Mouse (Mus musculus) C2C12 (cell line): Measurements from ENCODE around the gene Ifitm7.

Experiments used
- CTCF ChIP-seq: IDR thresholded peaks from one replicate; pipeline ENCODE4 v1.5.1; 2011; ENCODE audit not compliant: control insufficient read depth, insufficient read depth, insufficient read length
- FOSL1 ChIP-seq: IDR thresholded peaks from one replicate; pipeline ENCODE4 v1.8.0; 2011; ENCODE audit warnings: mild to moderate bottlenecking, low read length; ENCODE audit not compliant: poor library complexity, insufficient read depth, severe bottlenecking
- MAX ChIP-seq: IDR thresholded peaks from one replicate; pipeline ENCODE4 v1.6.1; 2011; ENCODE audit warnings: mild to moderate bottlenecking, control low read depth
- MYOD1 ChIP-seq: IDR thresholded peaks from one replicate; pipeline ENCODE4 v1.6.1; 2011; ENCODE audit warnings: low read depth; ENCODE audit not compliant: control insufficient read depth, insufficient read length
- USF1 ChIP-seq: IDR thresholded peaks from one replicate; pipeline ENCODE4 v1.6.1; 2011; ENCODE audit warnings: low read depth, mild to moderate bottlenecking, control low read depth, moderate library complexity

- TF ChIP-seq CTCF = no peak
- no peak for TF ChIP-seq MYOD1
- no peak for TF ChIP-seq USF1
- no peak for TF ChIP-seq MAX
- no peak for TF ChIP-seq FOSL1
These were observed 41.9 kb downstream of the Ifitm7 start for GRCm38 (mm10) chr16:13944752-13945151.
